In the genomic region with DNA sequence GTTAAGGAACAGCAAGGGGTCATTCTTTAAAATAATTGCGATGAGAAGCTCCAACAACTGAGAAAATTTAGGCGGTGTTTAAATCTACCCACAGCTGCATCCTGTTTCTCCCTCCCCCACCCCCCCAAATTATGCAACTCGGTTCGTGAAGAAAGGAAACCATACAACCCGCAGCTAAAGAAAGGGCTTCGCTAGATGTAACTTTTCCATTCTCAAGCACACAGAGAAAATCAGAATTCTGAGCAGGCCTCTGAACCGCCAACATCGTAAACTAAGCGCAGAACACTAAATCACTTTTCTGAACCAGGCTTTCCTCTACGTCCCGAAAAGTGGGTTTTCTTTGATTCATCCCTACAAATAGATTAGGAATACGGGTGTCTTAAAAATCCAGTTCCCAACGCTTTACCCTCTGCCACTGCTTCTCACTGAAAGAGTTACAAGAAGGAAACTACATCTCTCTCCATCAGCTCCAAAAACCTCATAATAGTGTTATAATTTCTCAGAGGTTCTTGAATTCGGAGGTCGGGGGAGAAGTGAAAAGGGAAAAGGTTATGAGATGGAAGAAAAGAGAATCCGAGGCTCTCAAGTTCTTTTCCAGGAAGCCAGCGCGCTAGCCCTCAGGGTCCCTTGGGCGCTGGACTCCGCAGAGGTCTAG, we compare ENCODE assay signal across 9 mouse cellular contexts. TPM values are rescaled to one million over a fixed set of nuclear protein-coding genes. Genes with fewer than 3 reads are reported as not detected.
DNase-seq lines count a peak whose midpoint lies in the region; ATAC-seq lines count a peak whose summit lies in the region.
"Had no signal": no experiment of that assay in that cellular context is flagged by ENCODE, and none has a peak within 500 bp of the region (broad histone marks: within the 10 kb centered on the region; RNA-seq: fewer than 3 reads in every experiment).

No protein-coding gene starts in this region.

- H3K4me3 ChIP-seq in embryonic facial prominence, embryonic 10.5 days: peak overlapping the region; percentile 82
- H3K4me3 ChIP-seq in hindbrain, embryonic 14.5 days (replicated peaks; ENCODE audit: low read length): peak overlapping the region; percentile 82
- peak overlapping the region; percentile 78 for H3K4me3 ChIP-seq in midbrain, embryonic 14.5 days (replicated peaks; ENCODE audit: low read depth, low read length)

- no peaks in the 10 kb centered on the region for H3K9me3 ChIP-seq in embryonic facial prominence, embryonic 10.5 days
- H3K9me3 ChIP-seq in hindbrain, embryonic 14.5 days (ENCODE audit: control insufficient read depth, low read length): 0 out of 2 replicates have a peak, but pooled peaks cover 2% of the 10 kb centered on the region
- no peaks in the 10 kb centered on the region for H3K9me3 ChIP-seq in midbrain, embryonic 14.5 days (ENCODE audit: control insufficient read depth, low read length)

- H3K27ac ChIP-seq in embryonic facial prominence, embryonic 10.5 days (replicated peaks): peak overlapping the region; percentile 91
- 0 out of 2 replicates have a peak overlapping the region, but pooled peaks have one; percentile 16 for H3K27ac ChIP-seq in hindbrain, embryonic 14.5 days
- no peak overlapping the region for H3K27ac ChIP-seq in midbrain, embryonic 14.5 days (replicated peaks; ENCODE audit: low read depth, low read length)

- WGBS in embryonic facial prominence, embryonic 10.5 days: 19% methylated on average over 20 of the region's 20 CpGs
- 18% methylated on average over 20 of the region's 20 CpGs for WGBS in hindbrain, embryonic 14.5 days
- WGBS in midbrain, embryonic 14.5 days: 16% methylated on average over 20 of the region's 20 CpGs

- peaks cover 43% of the 10 kb centered on the region for H3K4me1 ChIP-seq in embryonic facial prominence, embryonic 10.5 days
- 0 out of 2 replicates have a peak, but pooled peaks cover 9% of the 10 kb centered on the region for H3K4me1 ChIP-seq in hindbrain, embryonic 14.5 days (replicated peaks; ENCODE audit: control insufficient read depth, insufficient read depth, low read length)
- peaks cover 4% of the 10 kb centered on the region; the same call in 1 of the 2 replicates for H3K4me1 ChIP-seq in midbrain, embryonic 14.5 days (ENCODE audit: control insufficient read depth, insufficient read depth, low read length)

- H3K36me3 ChIP-seq in embryonic facial prominence, embryonic 10.5 days (replicated peaks): peaks cover 29% of the 10 kb centered on the region
- peaks cover 21% of the 10 kb centered on the region for H3K36me3 ChIP-seq in hindbrain, embryonic 14.5 days (replicated peaks; ENCODE audit: control insufficient read depth, insufficient read depth)
- peaks cover 12% of the 10 kb centered on the region for H3K36me3 ChIP-seq in midbrain, embryonic 14.5 days (ENCODE audit: control insufficient read depth, insufficient read depth, low read length)

- H3K9ac ChIP-seq in hindbrain, embryonic 14.5 days: peak overlapping the region; percentile 74
- peak overlapping the region; percentile 74 for H3K9ac ChIP-seq in midbrain, embryonic 14.5 days (replicated peaks; ENCODE audit: low read length)

- no peak for ATAC-seq in hindbrain, embryonic 14.5 days (ENCODE audit: low FRiP score)
- ATAC-seq in midbrain, embryonic 14.5 days (ENCODE audit: low FRiP score, low TSS enrichment): no peak

- H3K4me2 ChIP-seq in hindbrain, embryonic 14.5 days (replicated peaks): peak overlapping the region; percentile 91
- peak overlapping the region; percentile 94 for H3K4me2 ChIP-seq in midbrain, embryonic 14.5 days (ENCODE audit: low read length)

- DNase-seq in embryo, embryonic 10.5 days (ENCODE audit: low spot score): peak; percentile 34
- DNase-seq in embryo, embryonic 10 days (ENCODE audit: low spot score): no peak
- peak; percentile 91 for DNase-seq in 416B (ENCODE audit: low read depth)
- peak; percentile 12 for DNase-seq in embryonic facial prominence, embryonic 10.5 days (ENCODE audit: low spot score)
- DNase-seq in hindbrain, embryonic 14.5 days (ENCODE audit: low spot score): no peak
- peak; percentile 51 for DNase-seq in midbrain, embryonic 14.5 days
- no peak for DNase-seq in c-Kit-positive CD71-positive TER-119-positive erythroid progenitor cells, embryonic 14.5 days (ENCODE audit: low spot score)
- no peak for DNase-seq in urinary bladder, adult 18-20 months (ENCODE audit: low spot score in 2 of 2)

- H3K27me3 ChIP-seq in embryonic facial prominence, embryonic 10.5 days (replicated peaks; ENCODE audit: low read depth, poor library complexity, severe bottlenecking): no peaks in the 10 kb centered on the region
- peaks cover 5% of the 10 kb centered on the region; the same call in 1 of the 2 replicates for H3K27me3 ChIP-seq in hindbrain, embryonic 14.5 days (ENCODE audit: control insufficient read depth, insufficient read depth, low read length)
- peaks cover 16% of the 10 kb centered on the region for H3K27me3 ChIP-seq in midbrain, embryonic 14.5 days (ENCODE audit: control insufficient read depth, insufficient read depth, low read length)
- H3K27me3 ChIP-seq: Patski had no signal

RNA-seq across cellular contexts. Expression of gene Nfkbiz, which starts 17.7 kb away (rescaled TPM):
- 2.1 and 2.8 TPM in 2 replicates for polyA plus RNA-seq in embryonic facial prominence, embryonic 10.5 days (2016; fragmentation: Nextera tagmentation; extraction: Ambion mirVana)
- polyA plus RNA-seq in hindbrain, embryonic 14.5 days (2014; fragmentation: Nextera tagmentation; extraction: Ambion mirVana): 2.0 TPM in 2 replicates
- 1.2 and 1.3 TPM in 2 replicates for polyA plus RNA-seq in midbrain, embryonic 14.5 days (2014; fragmentation: Nextera tagmentation; extraction: Ambion mirVana)

Comparison
In these comparisons a context has a peak if more than half of its experiments do, and no peak if none do; other contexts are left out.
1. DNase-seq: peak in embryo, embryonic 10.5 days (single experiment), 416B (single experiment), embryonic facial prominence, embryonic 10.5 days (single experiment) and midbrain, embryonic 14.5 days (single experiment); none in embryo, embryonic 10 days (single experiment), hindbrain, embryonic 14.5 days (single experiment), c-Kit-positive CD71-positive TER-119-positive erythroid progenitor cells, embryonic 14.5 days (single experiment) and urinary bladder, adult 18-20 months (0 of 2).
2. Peak in every context shown above with its lines, with median percentiles within 50 percentile points of each other: H3K4me3 ChIP-seq.